Mouse (Mus musculus) myocyte (in vitro differentiated cells): Measurements from ENCODE around the gene B4galt1. TPM values are rescaled to one million over a fixed set of nuclear protein-coding genes. Genes with fewer than 3 reads are reported as not detected.

ENCODE experiments used
- H3K27me3 ChIP-seq: one replicate; pipeline ENCODE4 v1.6.1; 2011; ENCODE audit not compliant: control insufficient read depth, insufficient read depth, insufficient read length
- H3K36me3 ChIP-seq: one replicate; pipeline ENCODE4 v1.6.1; 2011; ENCODE audit not compliant: control insufficient read depth, insufficient read depth
- H3K4me2 ChIP-seq: one replicate; pipeline ENCODE4 v1.6.1; 2011; ENCODE audit warnings: low read depth, control low read depth
- H3K4me3 ChIP-seq: one replicate; pipeline ENCODE4 v1.5.1; 2011; ENCODE audit warnings: mild to moderate bottlenecking, control low read depth, moderate library complexity
- H3K79me2 ChIP-seq: one replicate; pipeline ENCODE4 v1.6.1; 2011; ENCODE audit not compliant: control insufficient read depth, insufficient read depth
- H3ac ChIP-seq: one replicate; pipeline ENCODE4 v1.6.1; 2011; ENCODE audit not compliant: control insufficient read depth, insufficient read length
- CEBPB ChIP-seq: IDR thresholded peaks from 2 replicates; pipeline ENCODE4 v1.6.1; 2011; ENCODE audit warnings: mild to moderate bottlenecking, moderate library complexity; ENCODE audit not compliant: poor library complexity, insufficient read depth, severe bottlenecking
- E2F4 ChIP-seq: IDR thresholded peaks from one replicate; pipeline ENCODE4 v1.6.1; 2011; ENCODE audit warnings: mild to moderate bottlenecking, control low read depth, moderate library complexity; ENCODE audit not compliant: insufficient read depth
- MAX ChIP-seq: IDR thresholded peaks from one replicate; pipeline ENCODE4 v1.6.1; 2011; ENCODE audit warnings: low read depth, mild to moderate bottlenecking, control low read depth
- MYOD1 ChIP-seq, 3 experiments: IDR thresholded peaks; one replicate each; pipeline ENCODE4 v1.6.1; 2011; ENCODE audit warnings: control low read depth in 2 of 3, low read depth in 2 of 3, mild to moderate bottlenecking in 2 of 3, moderate library complexity in 1 of 3; ENCODE audit not compliant: insufficient read length in 2 of 3, control insufficient read depth in 1 of 3
- MYOG ChIP-seq, 3 experiments: IDR thresholded peaks; one replicate each; pipeline ENCODE4 v1.6.1; 2011; ENCODE audit warnings: control low read depth in 2 of 3, low read depth in 2 of 3, mild to moderate bottlenecking in 2 of 3; ENCODE audit not compliant: insufficient read length in 2 of 3, control insufficient read depth in 1 of 3, insufficient read depth in 1 of 3
- POLR2A ChIP-seq: IDR thresholded peaks from one replicate; pipeline ENCODE4 v1.6.1; 2011; ENCODE audit warnings: low read depth, mild to moderate bottlenecking, control low read depth, moderate library complexity; ENCODE audit not compliant: insufficient read length
- POLR2AphosphoS2 ChIP-seq: IDR thresholded peaks from one replicate; pipeline ENCODE4 v1.6.1; 2011; ENCODE audit warnings: low read depth, control low read depth; ENCODE audit not compliant: insufficient read length
- REST ChIP-seq: IDR thresholded peaks from one replicate; pipeline ENCODE4 v1.6.1; 2011; ENCODE audit warnings: mild to moderate bottlenecking, control low read depth, moderate library complexity; ENCODE audit not compliant: insufficient read depth, insufficient read length
- SRF ChIP-seq: IDR thresholded peaks from one replicate; pipeline ENCODE4 v1.6.1; 2011; ENCODE audit warnings: low read depth; ENCODE audit not compliant: control insufficient read depth, insufficient read length
- TCF12 ChIP-seq: IDR thresholded peaks from one replicate; pipeline ENCODE4 v1.6.1; 2011; ENCODE audit warnings: mild to moderate bottlenecking, control low read depth; ENCODE audit not compliant: poor library complexity, insufficient read depth, severe bottlenecking
- TCF3 ChIP-seq: IDR thresholded peaks from one replicate; pipeline ENCODE4 v1.6.1; 2011; ENCODE audit warnings: low read depth, control low read depth; ENCODE audit not compliant: insufficient read length
- USF1 ChIP-seq: IDR thresholded peaks from one replicate; pipeline ENCODE4 v1.6.1; 2011; ENCODE audit warnings: low read depth, mild to moderate bottlenecking, control low read depth, moderate library complexity
- polyA plus RNA-seq: library from polyadenylated mRNA; unstranded; fragments of >200 nt; fragmentation: generic; extraction: Trizol; gene quantifications from one replicate; pipeline ENCODE4 v1.2.1, GENCODE M21; 2012; ENCODE audit warnings: missing spikeins

B4galt1 gene
- polyA plus RNA-seq, 1 experiment = 37.7 TPM

DNA sequence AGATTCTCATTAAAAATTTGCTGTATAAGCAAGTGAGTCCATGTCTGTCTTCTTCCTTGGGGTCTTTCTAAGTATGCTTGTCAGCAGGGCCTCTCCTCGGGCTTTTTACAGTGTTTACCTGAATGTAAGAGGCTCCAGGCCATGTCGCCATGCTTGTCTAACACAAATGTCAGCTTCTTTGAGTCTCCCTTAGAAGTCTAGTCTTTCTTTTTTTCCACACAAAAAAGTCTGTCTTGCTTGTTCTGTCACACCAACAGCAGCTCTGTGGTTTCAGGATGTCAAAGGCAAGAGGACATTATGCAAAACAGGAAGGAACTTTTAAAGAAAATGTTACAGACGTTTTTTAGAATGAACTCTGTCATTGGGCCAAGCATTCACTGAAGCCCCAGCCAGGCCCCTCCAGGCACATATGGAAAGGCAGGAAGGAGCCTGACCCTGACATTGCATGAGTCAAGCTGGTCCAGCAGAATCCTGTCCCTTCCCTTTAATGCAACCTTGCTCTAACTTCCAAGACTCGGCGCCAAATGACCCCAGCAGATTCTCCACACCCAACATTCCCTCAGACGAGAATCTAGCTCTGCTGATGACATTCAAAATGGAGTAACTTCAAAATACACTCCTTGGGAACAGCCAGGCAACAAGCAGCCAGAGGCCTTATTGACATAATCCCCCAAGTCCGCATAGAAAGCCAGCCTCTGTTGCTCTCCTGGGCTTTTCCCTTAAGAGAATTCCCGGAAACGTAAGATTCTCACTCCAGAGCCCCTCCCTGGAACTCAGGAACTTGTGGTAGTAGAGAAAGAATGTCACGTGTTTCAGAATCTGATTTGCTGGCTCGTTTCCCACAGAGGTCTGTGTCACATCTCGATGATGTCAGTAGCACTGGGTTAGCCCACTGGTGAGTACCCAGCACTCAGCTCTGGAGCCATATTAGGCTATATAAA lies 8.7 kb downstream of the B4galt1 start:
- no peaks in the 10 kb centered on the region for H3K36me3 ChIP-seq
- no peak overlapping the region for H3K4me3 ChIP-seq
- H3ac ChIP-seq = no peak overlapping the region
- no peak for TF ChIP-seq CEBPB
- peak; percentile 56 for TF ChIP-seq USF1
- no peak for TF ChIP-seq E2F4
- no peak for TF ChIP-seq TCF12
- TF ChIP-seq MAX = no peak
- no peak for TF ChIP-seq MYOG (IDR thresholded peaks at IDR 0.05; ENCODE audit: control insufficient read depth in 1 of 3, insufficient read depth in 1 of 3, insufficient read length in 2 of 3, low read depth in 2 of 3)
- H3K27me3 ChIP-seq = no peaks in the 10 kb centered on the region
- peaks cover 99% of the 10 kb centered on the region for H3K79me2 ChIP-seq
- H3K4me2 ChIP-seq = peak overlapping the region; percentile 64

DNA sequence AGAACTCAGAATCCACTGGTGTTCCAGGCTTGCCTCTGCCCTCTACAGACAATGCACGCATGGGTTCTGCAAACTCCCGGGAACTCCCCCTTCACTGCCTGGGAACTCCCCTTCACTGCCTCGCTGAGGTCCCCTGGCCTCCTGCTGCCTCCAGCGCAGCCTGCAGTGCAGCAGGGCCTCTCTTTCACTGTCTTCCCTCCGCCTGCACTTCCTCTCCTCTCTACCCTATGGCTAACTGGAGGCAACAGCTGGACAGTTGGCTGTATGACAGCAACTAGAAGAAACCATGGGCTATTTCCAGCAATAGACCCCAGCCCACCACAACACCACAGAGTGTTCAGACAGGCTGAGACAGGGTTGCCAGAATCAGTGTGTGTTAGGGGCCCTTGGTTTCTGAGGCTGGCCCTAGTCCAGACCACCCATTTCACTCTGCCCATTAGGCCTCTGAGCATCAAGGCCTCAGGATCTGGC lies 9.5 kb downstream of the B4galt1 start:
- peaks cover 99% of the 10 kb centered on the region for H3K79me2 ChIP-seq
- H3K4me3 ChIP-seq = no peak overlapping the region
- H3K27me3 ChIP-seq = no peaks in the 10 kb centered on the region
- peak; percentile 21 for TF ChIP-seq SRF
- TF ChIP-seq TCF3 = no peak
- peak; percentile 24 for TF ChIP-seq POLR2A
- TF ChIP-seq USF1 = no peak
- peak; percentile 35 to 76 (median 35) for TF ChIP-seq MYOG (IDR thresholded peaks at IDR 0.05; ENCODE audit: control insufficient read depth in 1 of 3, insufficient read depth in 1 of 3, insufficient read length in 2 of 3, low read depth in 2 of 3)
- TF ChIP-seq MYOD1 (IDR thresholded peaks at IDR 0.05; ENCODE audit: control insufficient read depth in 1 of 3, insufficient read length in 2 of 3, low read depth in 2 of 3) = peak in 2 of 3 experiments; percentile 89 to 90
- no peak for TF ChIP-seq POLR2AphosphoS2
- no peaks in the 10 kb centered on the region for H3K36me3 ChIP-seq
- no peak overlapping the region for H3ac ChIP-seq
- peak overlapping the region; percentile 64 for H3K4me2 ChIP-seq

DNA sequence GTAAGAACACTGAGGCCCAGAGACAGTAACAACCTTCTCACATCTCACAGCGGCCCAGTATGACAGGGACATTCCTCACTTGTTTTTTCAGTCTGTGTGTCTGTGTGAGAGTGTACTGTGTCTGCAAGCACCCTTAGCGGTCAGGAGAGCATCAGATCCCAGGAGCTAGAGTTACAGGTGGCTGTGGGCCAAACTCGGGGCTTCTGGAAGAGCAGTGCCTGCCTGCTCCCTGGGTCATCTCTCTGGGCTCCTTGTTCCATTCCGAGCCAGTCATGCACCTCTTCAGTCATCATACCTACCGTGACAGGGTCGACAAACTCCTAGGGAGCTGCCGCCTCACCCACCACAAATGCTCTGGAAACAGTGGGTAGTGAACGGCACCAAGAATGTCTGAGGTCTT lies 10.1 kb downstream of the B4galt1 start:
- no peaks in the 10 kb centered on the region for H3K36me3 ChIP-seq
- H3ac ChIP-seq = no peak overlapping the region
- TF ChIP-seq CEBPB (no peak), TCF12 (no peak), TCF3 (no peak), MAX (no peak), POLR2A (no peak), REST (no peak), SRF (no peak), POLR2AphosphoS2 (no peak), E2F4 (no peak), MYOG (IDR thresholded peaks at IDR 0.05; ENCODE audit: control insufficient read depth in 1 of 3, insufficient read depth in 1 of 3, insufficient read length in 2 of 3, low read depth in 2 of 3) (no peak), USF1 (no peak), MYOD1 (IDR thresholded peaks at IDR 0.05; ENCODE audit: control insufficient read depth in 1 of 3, insufficient read length in 2 of 3, low read depth in 2 of 3) (no peak)
- peaks cover 99% of the 10 kb centered on the region for H3K79me2 ChIP-seq
- H3K4me3 ChIP-seq = no peak overlapping the region
- peak overlapping the region; percentile 64 for H3K4me2 ChIP-seq
- H3K27me3 ChIP-seq = no peaks in the 10 kb centered on the region

DNA sequence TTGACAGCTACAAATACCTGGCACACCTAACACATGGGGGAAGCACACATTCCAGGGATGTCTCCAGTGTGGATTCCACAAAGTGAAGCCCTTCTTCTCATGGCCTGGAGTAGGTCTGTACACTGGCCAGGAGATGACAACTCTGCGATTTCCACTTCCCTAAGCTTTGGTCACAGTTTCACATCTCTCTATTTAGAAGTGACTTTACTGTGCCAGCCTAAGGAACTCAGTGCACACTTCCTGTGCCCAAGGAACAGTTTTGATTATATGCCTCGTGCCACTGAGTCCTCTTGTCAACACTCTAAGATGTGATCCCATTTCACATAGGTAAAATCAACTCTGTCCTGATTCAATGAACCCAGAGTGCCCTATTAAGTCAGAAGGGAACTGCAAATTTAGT lies 13.4 kb downstream of the B4galt1 start:
- Histone ChIP-seq H3K4me2 (no peak overlapping the region), H3K4me3 (no peak overlapping the region), H3K27me3 (no peaks in the 10 kb centered on the region), H3K79me2 (peaks cover 92% of the 10 kb centered on the region), H3ac (no peak overlapping the region), H3K36me3 (no peaks in the 10 kb centered on the region)
- TF ChIP-seq CEBPB (no peak), MYOG (IDR thresholded peaks at IDR 0.05; ENCODE audit: control insufficient read depth in 1 of 3, insufficient read depth in 1 of 3, insufficient read length in 2 of 3, low read depth in 2 of 3) (no peak), MAX (no peak), SRF (no peak), POLR2AphosphoS2 (no peak), MYOD1 (IDR thresholded peaks at IDR 0.05; ENCODE audit: control insufficient read depth in 1 of 3, insufficient read length in 2 of 3, low read depth in 2 of 3) (no peak), REST (no peak), USF1 (no peak), POLR2A (no peak), TCF12 (no peak), TCF3 (no peak), E2F4 (no peak)
